Mouse (Mus musculus) left cerebral cortex, postnatal 14 days (tissue): Measurements from ENCODE around the gene Ccl3. TPM values are rescaled to one million over a fixed set of nuclear protein-coding genes. Genes with fewer than 3 reads are reported as not detected.

Experiments
- DNase-seq, 2 experiments: peaks; one replicate each; pipeline ENCODE4 v3.0.0; 2021 to 2022; ENCODE audit warnings: low spot score in 2 of 2, mixed read lengths in 1 of 2
- intact Hi-C: fragments of 180-260 bp; cut with DNase I; formaldehyde crosslinking; loops from one replicate; pipeline ENCODE4 v1.15.1; 2025
- total RNA-seq, 2 experiments: library from RNA; stranded (reverse); gene quantifications; 2 replicates each; pipeline ENCODE4 v1.2.3; 2021

Gene Ccl3
- total RNA-seq, 2 experiments from 2014 or later, result not detected

DNA sequence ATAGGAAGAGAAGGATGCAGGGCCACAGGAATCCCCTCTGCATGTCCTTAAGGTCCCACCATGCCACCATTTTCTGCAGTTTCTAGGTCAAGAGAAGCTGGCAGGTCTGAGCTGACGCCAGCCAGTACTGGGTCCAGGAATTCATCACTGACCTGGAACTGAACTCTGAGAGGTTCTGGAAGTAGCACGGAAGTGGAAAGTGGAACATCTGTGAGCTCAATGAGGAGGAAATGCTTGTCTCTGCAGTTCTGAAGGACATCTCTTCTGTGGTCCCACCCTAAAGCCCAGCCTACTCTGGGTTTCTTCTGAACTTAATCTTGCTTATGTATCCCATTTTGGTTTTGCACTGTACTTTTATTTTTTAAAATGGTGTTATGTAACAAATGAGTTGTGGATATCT lies 18.1 kb downstream of the Ccl3 start:
- intact Hi-C loops, result loop anchor here (10.0 kb wide), 1 partner anchor 104 kb away; no protein-coding TSS in a partner anchor
- no peak for DNase-seq

- intact Hi-C loops, result loop anchor here (10.0 kb wide), 1 partner anchor 104 kb away; no protein-coding TSS in a partner anchor
- no peak for DNase-seq
Measured at GRCm38 (mm10) chr11:83630630-83631029, 18.5 kb downstream of the Ccl3 start.

DNA sequence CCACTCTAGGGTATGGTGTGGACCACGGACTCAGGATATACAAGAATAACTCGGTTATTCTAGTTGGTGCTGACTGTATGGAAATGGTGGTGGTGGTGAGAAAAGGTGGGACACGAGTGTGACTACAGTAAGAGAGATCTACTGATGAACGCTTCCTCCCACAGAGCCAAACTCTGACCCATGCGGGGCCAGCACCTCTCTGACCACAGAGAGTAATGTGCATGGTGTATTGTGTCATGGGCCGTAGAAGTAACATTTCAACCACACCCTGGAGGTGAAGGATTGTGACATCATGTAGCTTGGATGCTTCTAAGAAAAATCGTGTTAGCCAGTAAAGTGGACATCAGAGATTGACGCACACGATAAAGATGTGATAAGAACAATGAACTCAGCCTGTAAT lies 20.3 kb downstream of the Ccl3 start:
- DNase-seq, result no peak
- intact Hi-C loops, result no loop called here

DNA sequence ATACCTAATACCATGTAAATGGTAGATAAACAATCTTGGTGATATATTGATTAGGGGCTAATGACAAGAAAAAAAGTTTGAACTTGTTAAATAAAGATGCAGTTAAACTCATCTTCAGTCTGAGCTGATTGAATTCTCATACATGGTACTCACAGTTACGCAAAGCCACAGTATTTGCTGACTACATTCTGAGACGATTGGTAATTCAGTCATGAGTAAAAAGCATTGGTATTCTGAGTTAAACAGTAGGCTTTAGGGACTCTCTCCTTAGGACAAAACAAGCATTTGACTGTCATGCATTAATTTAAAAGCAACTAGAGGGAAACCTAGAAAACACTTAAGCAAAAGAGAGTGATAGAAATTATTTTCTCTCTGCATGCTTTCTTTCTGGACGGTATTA lies 25.6 kb downstream of the Ccl3 start:
- no peak for DNase-seq
- intact Hi-C loops, result no loop called here

- intact Hi-C loops, result no loop called here
- DNase-seq, result no peak
Measured at GRCm38 (mm10) chr11:83619037-83619436, 30.1 kb downstream of the Ccl3 start.

DNA sequence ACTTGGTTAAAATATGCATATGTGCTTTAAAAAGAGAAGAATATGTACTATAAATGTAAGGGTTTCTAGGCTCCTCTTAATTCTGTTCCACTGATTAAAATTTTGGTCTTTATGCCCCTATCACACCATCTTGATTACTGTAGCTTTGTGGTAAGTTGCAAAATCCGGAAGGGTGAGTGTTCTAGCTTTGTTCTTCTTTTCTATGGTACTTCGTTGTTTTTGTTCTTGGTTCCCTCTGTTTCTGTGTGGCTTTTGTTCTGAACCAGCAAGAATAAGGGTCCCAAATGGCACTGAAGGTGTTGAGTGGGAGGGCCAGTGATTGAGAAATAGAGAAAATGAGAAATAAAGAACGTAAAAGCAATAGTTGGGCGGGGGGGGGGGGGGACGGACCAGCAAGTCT lies 30.9 kb downstream of the Ccl3 start:
- no peak for DNase-seq
- intact Hi-C loops, result no loop called here

GRCm38 (mm10) chr11:83616586-83616985 lies 32.6 kb downstream of the Ccl3 start:
- intact Hi-C loops, result no loop called here
- DNase-seq, result no peak

DNA sequence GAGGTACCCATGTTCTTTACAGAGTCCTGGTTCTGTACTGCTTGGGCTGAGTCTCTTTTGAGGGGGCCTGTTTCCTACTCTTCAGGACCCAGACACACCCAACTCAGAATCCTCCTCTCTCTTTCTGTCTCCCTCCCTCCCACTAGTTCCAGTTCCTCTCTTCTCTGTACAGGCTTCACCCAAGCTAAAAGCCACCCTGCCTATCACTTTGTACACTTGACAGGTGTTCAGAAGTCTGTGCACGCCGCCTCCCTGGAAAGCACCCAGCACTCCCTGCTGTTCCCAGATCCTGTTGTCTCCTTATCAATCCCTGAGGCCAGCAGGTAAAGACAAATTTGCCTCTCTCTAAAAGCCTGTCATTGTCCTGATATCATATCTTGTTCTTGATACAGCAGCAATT lies 38.3 kb downstream of the Ccl3 start:
- intact Hi-C loops, result no loop called here
- no peak for DNase-seq

- no peak for DNase-seq
- intact Hi-C loops, result no loop called here
Measured at GRCm38 (mm10) chr11:83606396-83606795, 42.8 kb downstream of the Ccl3 start.

GRCm38 (mm10) chr11:83605535-83605934 lies 43.6 kb downstream of the Ccl3 start:
- DNase-seq, result no peak
- intact Hi-C loops, result no loop called here

DNA sequence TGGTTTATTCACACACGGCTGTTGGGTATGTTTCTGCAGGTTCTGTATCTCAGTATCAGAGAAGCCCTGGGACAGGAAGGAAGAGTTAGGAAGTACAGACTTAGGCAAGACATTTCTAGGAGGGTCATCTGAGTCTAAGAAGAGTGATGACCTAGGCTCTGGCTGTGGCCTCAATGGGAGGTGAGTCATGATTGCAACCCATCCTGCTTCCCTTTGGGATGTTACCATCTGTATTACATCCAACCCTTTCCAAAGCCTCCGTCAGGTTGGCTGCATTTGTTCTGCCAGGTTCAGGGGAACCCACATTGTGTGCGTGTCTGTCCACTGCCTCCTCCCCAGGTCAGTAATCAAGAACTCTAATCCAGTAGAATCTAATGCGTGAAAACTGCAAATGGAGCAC lies 44.5 kb downstream of the Ccl3 start:
- intact Hi-C loops, result no loop called here
- DNase-seq, result no peak

DNA sequence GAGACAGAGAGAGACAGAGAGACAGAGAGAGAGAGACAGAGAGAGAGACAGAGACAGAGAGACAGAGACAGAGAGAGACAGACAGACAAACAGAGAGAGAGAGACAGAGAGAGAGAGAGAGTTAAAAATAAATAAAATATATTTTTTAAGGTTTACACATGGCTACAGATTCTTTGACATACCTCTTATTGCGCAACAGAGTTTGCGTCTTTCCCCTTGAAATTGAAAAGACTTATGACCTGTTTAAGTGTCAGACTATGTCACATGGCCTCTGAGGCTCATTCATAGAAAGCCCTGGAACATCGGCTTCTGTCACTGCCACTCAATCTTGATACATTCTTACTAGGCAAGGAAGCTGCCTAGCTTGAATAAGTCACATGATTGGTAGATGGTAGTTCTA lies 45.8 kb downstream of the Ccl3 start:
- DNase-seq, result no peak
- intact Hi-C loops, result no loop called here

GRCm38 (mm10) chr11:83600576-83600975 lies 48.6 kb downstream of the Ccl3 start:
- intact Hi-C loops, result no loop called here
- no peak for DNase-seq

- intact Hi-C loops, result no loop called here
- no peak for DNase-seq
Measured at GRCm38 (mm10) chr11:83598991-83599390, 50.2 kb downstream of the Ccl3 start.

GRCm38 (mm10) chr11:83598207-83598837 lies 50.8 kb downstream of the Ccl3 start:
- intact Hi-C loops, result no loop called here
- DNase-seq, result no peak

Other genes starting within 250 kb of the Ccl3 start
- gene Rasl10b, start 240.2 kb downstream of the Ccl3 start, total RNA-seq, result 100 to 1,000 TPM; 229 to 234 TPM
- gene Gas2l2, start 219.9 kb downstream of the Ccl3 start, total RNA-seq, result under 1 TPM in 1 of 2 experiments, not detected in 1; 0.34 TPM
- gene 1700020L24Rik, start 211.7 kb downstream of the Ccl3 start, total RNA-seq, result not detected
- 1 to 10 TPM; 3.9 to 5.8 TPM for gene Mmp28, start 186.3 kb downstream of the Ccl3 start, total RNA-seq
- gene Taf15, start 176.3 kb downstream of the Ccl3 start, total RNA-seq, result 10 to 100 TPM; 52.0 to 62.1 TPM
- not detected for gene Heatr9, start 127.2 kb downstream of the Ccl3 start, total RNA-seq
- not detected for gene Ccl5, start 118.8 kb downstream of the Ccl3 start, total RNA-seq
- 1 to 10 TPM; 3.6 to 4.0 TPM for gene Ccl9, start 70.7 kb downstream of the Ccl3 start, total RNA-seq
- 1 to 10 TPM; 1.6 to 2.1 TPM for gene Ccl6, start 56.3 kb downstream of the Ccl3 start, total RNA-seq
- not detected for gene Rpl9-ps1, start 3.7 kb downstream of the Ccl3 start, total RNA-seq
- not detected for gene Ccl4, start 13.2 kb upstream of the Ccl3 start, total RNA-seq
- not detected for gene Wfdc17, start 54.6 kb upstream of the Ccl3 start, total RNA-seq
- gene Wfdc18, start 59.7 kb upstream of the Ccl3 start, total RNA-seq, result 1 to 10 TPM in 1 of 2 experiments, under 1 TPM in 1; 0.97 to 3.1 TPM
- gene Wfdc21, start 97.6 kb upstream of the Ccl3 start, total RNA-seq, result not detected
- gene Heatr6, start 104.3 kb upstream of the Ccl3 start, total RNA-seq, result 10 to 100 TPM; 12.6 to 14.8 TPM
- gene Hnf1b, start 200.7 kb upstream of the Ccl3 start, total RNA-seq, result under 1 TPM in 1 of 2 experiments, not detected in 1; 0.22 TPM